Mouse (Mus musculus) gastrocnemius, postnatal 14 days (tissue): ENCODE measurements at regions not wholly inside any gene's neighbourhood (a gene's known extent, or its start where the extent isn't known, plus 50 kb on each side); places are given as distances from the start of the nearest gene placed in this dataset.

Experiments
- DNase-seq: peaks from one replicate; pipeline ENCODE4 v3.0.0; 2021; ENCODE audit warnings: mixed read lengths
- intact Hi-C: fragments of 180-260 bp; cut with DNase I; formaldehyde crosslinking; loops from one replicate; pipeline ENCODE4 v1.15.1; 2025; ENCODE audit warnings: low total_unique reads

GRCm38 (mm10) chr11:24652852-24653251 lies 575.0 kb downstream of the Bcl11a start:
- no peak for DNase-seq
- intact Hi-C loops, result no loop called here

GRCm38 (mm10) chr11:24664082-24664481 lies 586.2 kb downstream of the Bcl11a start:
- intact Hi-C loops, result no loop called here
- no peak for DNase-seq

- intact Hi-C loops, result no loop called here
- no peak for DNase-seq
Measured at GRCm38 (mm10) chr11:24665310-24665709, 587.5 kb downstream of the Bcl11a start.

- no peak for DNase-seq
- intact Hi-C loops, result no loop called here
Measured at GRCm38 (mm10) chr11:24671662-24672061, 593.8 kb downstream of the Bcl11a start.

GRCm38 (mm10) chr11:24673248-24674207 lies 595.7 kb downstream of the Bcl11a start:
- intact Hi-C loops, result no loop called here
- no peak for DNase-seq

GRCm38 (mm10) chr11:24674208-24674571 lies 596.3 kb downstream of the Bcl11a start:
- DNase-seq, result no peak
- intact Hi-C loops, result no loop called here

- no peak for DNase-seq
- intact Hi-C loops, result no loop called here
Measured at GRCm38 (mm10) chr11:24677016-24677415, 599.2 kb downstream of the Bcl11a start.

GRCm38 (mm10) chr11:24679581-24679980 lies 601.7 kb downstream of the Bcl11a start:
- no peak for DNase-seq
- intact Hi-C loops, result no loop called here

GRCm38 (mm10) chr11:24682423-24682822 lies 604.6 kb downstream of the Bcl11a start:
- intact Hi-C loops, result no loop called here
- no peak for DNase-seq

GRCm38 (mm10) chr11:24685545-24686467 lies 608.0 kb downstream of the Bcl11a start:
- no peak for DNase-seq
- intact Hi-C loops, result no loop called here

GRCm38 (mm10) chr11:24688160-24688782 lies 610.4 kb downstream of the Bcl11a start:
- intact Hi-C loops, result no loop called here
- DNase-seq, result no peak

GRCm38 (mm10) chr11:24689807-24690333 lies 612.0 kb downstream of the Bcl11a start:
- intact Hi-C loops, result no loop called here
- no peak for DNase-seq

- DNase-seq, result no peak
- intact Hi-C loops, result no loop called here
Measured at GRCm38 (mm10) chr11:24693926-24694325, 616.1 kb downstream of the Bcl11a start.

- intact Hi-C loops, result no loop called here
Measured at GRCm38 (mm10) chr11:24695010-24695720, 617.3 kb downstream of the Bcl11a start.

GRCm38 (mm10) chr11:24696561-24696960 lies 618.7 kb downstream of the Bcl11a start:
- DNase-seq, result no peak
- intact Hi-C loops, result no loop called here

More at GRCm38 (mm10) chr11:24695010-24695720, 617.3 kb downstream of the Bcl11a start:
- no peak for DNase-seq

- intact Hi-C loops, result no loop called here
- no peak for DNase-seq
Measured at GRCm38 (mm10) chr11:24708790-24709189, 630.9 kb downstream of the Bcl11a start.

GRCm38 (mm10) chr11:24716539-24717287 lies 638.9 kb downstream of the Bcl11a start:
- intact Hi-C loops, result no loop called here
- DNase-seq, result no peak

GRCm38 (mm10) chr11:24724259-24724937 lies 646.5 kb downstream of the Bcl11a start:
- no peak for DNase-seq
- intact Hi-C loops, result no loop called here
